Mouse (Mus musculus): ENCODE data around the gene Stac3.

Stac3 gene

GRCm38 (mm10) chr10:127509051-127509836 is 7.8 kb downstream of the Stac3 start:
- peak; percentile 87 for DNase-seq (ENCODE audit: low spot score)

GRCm38 (mm10) chr10:127509837-127510701 is 8.6 kb downstream of the Stac3 start:
- no peak for DNase-seq (ENCODE audit: low spot score)

GRCm38 (mm10) chr10:127510895-127511617 is 9.6 kb downstream of the Stac3 start:
- no peak for DNase-seq (ENCODE audit: low spot score)

GRCm38 (mm10) chr10:127511634-127512306 is 10.3 kb downstream of the Stac3 start:
- no peak for DNase-seq (ENCODE audit: low spot score)

- DNase-seq (ENCODE audit: low spot score), result no peak
Measured at GRCm38 (mm10) chr10:127512307-127512666, 10.8 kb downstream of the Stac3 start.

- peak; percentile 97 for DNase-seq (ENCODE audit: low spot score)
Measured at GRCm38 (mm10) chr10:127512813-127513212, 11.3 kb downstream of the Stac3 start.

- DNase-seq (ENCODE audit: low spot score), result no peak
Measured at GRCm38 (mm10) chr10:127513501-127514091, 12.1 kb downstream of the Stac3 start.

GRCm38 (mm10) chr10:127514111-127514698 is 12.7 kb downstream of the Stac3 start:
- DNase-seq (ENCODE audit: low spot score), result no peak

- no peak for DNase-seq (ENCODE audit: low spot score)
Measured at GRCm38 (mm10) chr10:127514764-127515163, 13.3 kb downstream of the Stac3 start, which contains the start of gene Ndufa4l2. Gene Ndufa4l2 (plus strand): TSS chr10:127514967.

GRCm38 (mm10) chr10:127515271-127515982 is 13.9 kb downstream of the Stac3 start:
- DNase-seq (ENCODE audit: low spot score), result no peak

GRCm38 (mm10) chr10:127515983-127516459 is 14.5 kb downstream of the Stac3 start:
- DNase-seq (ENCODE audit: low spot score), result no peak

- DNase-seq (ENCODE audit: low spot score), result no peak
Measured at GRCm38 (mm10) chr10:127516576-127517260, 15.2 kb downstream of the Stac3 start.

GRCm38 (mm10) chr10:127517941-127518340 is 16.5 kb downstream of the Stac3 start:
- no peak for DNase-seq (ENCODE audit: low spot score)

GRCm38 (mm10) chr10:127519041-127519701 is 17.7 kb downstream of the Stac3 start:
- DNase-seq (ENCODE audit: low spot score), result no peak

- DNase-seq (ENCODE audit: low spot score), result no peak
Measured at GRCm38 (mm10) chr10:127519903-127520713, 18.6 kb downstream of the Stac3 start.

GRCm38 (mm10) chr10:127520714-127521357 is 19.4 kb downstream of the Stac3 start:
- no peak for DNase-seq (ENCODE audit: low spot score)

- no peak for DNase-seq (ENCODE audit: low spot score)
Measured at GRCm38 (mm10) chr10:127521611-127522080, 20.2 kb downstream of the Stac3 start.

All from urinary bladder, postnatal 25 days (tissue).